Mouse (Mus musculus) cerebellum, adult 18-20 months (tissue): ENCODE data around the gene Slc25a15.

Experiments
- DNase-seq, 2 experiments: peaks; one replicate each; pipeline ENCODE4 v3.0.0; 2021

The Slc25a15 gene

DNA sequence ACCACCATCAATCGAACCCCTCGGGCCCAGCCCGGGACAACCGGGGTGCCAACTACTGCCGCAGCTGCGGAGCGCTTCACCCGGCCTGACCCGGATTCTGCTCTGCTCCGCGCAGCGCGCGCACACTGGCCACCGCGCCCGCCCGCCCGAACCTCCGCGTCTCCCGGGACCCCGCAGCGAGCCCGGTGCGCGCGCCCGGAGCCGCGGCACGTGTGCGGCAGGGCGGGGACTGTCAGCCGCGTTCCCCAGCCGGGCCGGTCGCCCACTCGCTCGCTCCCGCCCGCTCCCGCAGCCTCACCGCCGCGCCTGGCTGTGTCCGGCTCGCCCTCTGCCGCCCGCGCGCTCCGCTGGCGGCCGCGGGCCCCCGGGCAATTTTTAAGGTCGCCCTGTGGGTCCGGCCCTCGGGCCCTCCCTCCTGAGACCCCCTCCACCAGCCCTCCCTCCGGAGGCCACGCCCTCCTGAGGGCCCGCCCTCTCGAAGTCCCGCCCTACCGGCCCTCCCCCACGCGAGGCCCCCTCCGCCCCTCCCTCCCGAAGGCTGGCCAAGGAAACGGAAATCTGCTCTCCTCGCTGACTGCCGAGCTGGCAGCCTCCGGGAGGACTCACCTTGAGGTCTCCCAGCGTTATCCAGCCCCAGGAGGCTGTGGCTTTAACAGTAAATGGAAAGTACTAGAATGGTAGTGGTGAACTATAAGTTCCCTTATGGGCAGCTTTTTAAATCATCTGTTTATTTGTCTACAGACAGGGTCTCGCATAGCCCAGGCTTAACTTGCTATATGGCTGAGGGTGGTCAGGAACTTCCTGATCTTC, at the start of gene Slc25a15:
TSS of gene Slc25a15 (minus strand) at position 456 of the 810 bp plus-strand sequence.
- peak; percentile 88 to 92 for DNase-seq

DNA sequence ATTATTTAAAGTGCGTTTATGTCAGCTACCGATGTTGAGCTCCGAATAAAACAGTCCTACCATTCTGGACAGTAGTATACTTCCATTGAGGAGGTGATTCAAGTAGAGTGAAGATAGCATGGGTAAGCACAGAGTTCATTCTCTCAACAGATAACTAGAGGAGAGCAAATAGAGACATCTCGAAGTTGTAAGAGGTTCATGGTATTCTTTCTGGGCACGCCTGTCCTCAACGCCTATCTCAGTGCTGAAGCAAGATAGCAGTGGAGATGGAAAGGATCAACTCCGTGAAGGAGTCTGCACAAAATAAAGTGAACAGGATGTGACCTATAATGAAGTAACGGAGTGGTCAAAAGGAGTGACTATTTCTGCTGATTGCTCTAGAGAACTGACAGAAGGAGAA, 13.6 kb upstream of the Slc25a15 start:
- DNase-seq, result no peak

DNA sequence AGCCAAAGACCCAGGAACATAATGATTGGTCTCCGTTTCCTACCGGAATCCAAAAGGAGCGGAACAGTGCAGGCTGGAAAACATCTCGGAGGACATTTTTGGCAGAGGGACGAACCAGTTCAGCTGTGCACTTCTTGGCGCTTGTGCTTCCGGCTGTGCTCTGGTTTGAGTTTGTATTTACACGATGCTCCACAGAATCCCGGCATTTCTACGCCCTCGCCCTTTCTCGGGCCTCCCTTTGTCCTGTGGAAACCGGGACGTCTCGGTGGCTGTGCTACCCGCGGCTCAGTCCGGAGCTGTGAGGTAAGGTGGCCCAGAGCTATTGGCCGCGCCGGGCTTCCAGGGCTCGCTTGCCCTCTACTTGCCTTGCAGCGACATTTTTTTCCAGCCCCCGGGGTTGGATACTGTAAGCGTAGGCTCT, 12.9 kb upstream of the Slc25a15 start, which contains the start of gene Mrps31:
TSS of gene Mrps31 (plus strand) at position 80 of the 421 bp plus-strand sequence.
- peak; percentile 83 to 85 for DNase-seq

DNA sequence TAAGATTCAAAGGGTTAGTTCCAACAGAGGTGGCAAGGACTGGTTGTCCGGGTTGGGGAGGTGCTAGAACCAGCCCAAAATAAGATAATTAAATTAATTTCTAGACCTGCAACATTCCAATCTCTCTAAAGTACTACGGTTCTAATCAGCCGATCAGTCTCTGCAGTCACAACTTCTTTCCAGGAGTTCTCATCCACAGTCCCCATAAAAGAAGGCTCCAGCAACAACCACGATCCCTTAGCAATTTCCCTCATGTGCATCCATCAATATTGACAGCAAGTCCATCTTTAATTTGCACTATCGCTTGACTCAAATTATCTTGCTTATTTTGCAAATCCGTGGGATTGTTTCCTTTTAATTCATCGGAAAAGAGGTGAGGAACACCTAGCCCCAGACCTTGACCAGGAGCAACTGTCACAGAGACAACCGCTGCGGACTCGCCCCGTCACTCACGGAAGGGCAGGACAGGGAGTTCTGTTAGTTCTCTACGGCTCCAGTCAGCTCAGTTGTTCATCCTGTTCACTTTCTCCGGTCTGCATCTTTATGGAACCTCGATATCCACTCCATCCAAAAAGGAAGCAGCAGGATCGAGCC, 12.4 kb upstream of the Slc25a15 start:
- DNase-seq, result no peak

DNA sequence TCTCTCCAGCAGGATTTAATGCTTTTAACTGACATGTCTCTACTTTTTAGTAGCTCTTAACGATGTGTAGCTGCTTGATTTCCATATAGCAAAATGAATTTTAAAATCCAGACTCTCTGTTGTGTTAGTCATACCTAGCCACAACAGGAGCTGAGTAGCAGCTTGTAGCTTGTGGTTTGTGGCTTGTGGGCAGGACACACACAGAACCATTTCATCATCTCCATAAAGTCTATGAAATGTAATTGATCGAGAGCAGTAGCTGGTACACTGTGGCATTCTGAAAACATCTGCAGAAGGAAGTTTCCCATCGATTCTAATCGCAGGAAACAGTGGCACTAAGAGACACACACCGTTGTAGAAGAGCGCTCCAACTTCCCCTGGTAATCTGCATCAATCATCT, 7.3 kb upstream of the Slc25a15 start:
- no peak for DNase-seq

DNA sequence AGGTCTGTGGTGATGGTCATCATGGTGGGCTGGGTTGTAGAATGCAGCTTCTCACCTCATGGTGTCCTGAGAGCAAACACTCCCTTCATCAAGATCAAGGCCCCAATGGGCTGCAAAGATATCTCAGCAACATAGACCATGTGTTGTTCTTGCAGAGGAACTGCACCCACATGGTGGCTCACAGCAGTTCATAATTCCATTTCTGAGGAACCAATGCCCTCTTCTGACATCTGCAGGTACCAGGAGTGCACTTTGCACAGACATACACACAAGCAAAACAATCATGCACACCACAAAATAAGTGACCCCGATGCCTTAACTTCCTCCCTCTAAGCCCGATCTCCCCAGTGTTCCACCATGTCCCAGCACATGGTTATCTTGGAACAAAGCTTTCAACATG, 4.8 kb upstream of the Slc25a15 start:
- DNase-seq, result no peak

DNA sequence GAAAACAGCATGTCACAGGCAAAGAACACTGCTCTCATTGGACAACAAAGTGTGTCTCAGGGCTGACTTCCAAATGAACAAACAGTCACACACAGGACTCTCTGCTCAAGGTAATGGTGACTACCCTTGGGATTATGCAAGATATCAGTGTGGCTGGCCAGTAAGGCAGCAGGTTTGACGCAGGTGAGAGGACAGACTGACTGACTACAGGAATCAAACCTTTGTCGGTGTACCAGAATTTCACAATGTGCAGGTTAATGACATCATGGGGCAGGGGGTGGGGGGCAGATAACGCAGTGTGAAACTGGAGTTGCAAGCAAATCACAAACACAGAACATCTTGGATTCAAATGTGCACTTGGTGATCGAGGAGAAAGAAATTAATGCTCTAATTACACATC, 2.2 kb upstream of the Slc25a15 start:
- DNase-seq, result no peak

DNA sequence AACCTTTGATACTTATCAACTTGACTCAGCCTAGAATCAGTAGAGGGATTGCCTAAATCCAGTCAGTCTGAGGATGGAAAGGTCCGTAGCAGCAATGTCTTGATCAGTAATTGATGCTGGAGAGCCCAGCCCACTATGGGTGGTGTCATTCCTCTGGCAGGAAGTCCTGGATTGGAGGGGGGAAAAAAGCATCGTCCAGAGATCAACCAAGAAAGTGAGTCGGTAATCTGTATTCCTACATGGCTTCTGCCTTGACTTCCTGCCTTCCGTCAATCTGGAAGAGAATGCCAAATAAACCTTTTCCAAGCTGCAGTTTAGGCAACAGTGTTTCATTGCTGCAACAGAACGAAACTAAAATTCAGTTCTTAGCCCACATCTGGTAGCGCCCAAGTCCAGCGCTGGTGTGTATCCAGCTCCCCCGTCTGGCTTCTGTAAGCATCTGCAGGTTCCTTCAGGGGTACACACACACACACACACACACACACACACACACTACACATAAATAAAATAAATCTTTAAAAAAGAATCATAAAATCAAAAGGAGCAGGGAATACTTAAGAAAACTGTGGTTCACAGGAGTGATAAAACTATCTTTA, 986 bp upstream of the Slc25a15 start:
- peak in 1 of 2 experiments; percentile 19 for DNase-seq

DNA sequence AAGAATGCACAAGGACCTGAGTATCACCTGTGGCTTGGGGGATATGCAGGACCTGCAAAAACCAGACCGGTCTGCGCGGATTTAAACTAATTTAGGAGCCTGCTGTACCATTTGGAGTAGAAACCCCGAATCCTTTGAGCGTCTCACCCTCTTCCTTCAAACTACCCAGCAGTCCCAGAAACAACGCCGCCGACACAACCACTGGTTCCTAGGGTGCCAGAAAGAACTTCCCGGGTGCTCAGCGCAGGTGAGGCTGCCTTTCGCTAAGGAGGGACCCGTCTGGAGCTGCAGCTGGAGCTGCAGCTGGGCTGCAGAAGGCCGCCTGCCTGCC, 621 bp downstream of the Slc25a15 start:
- no peak for DNase-seq

DNA sequence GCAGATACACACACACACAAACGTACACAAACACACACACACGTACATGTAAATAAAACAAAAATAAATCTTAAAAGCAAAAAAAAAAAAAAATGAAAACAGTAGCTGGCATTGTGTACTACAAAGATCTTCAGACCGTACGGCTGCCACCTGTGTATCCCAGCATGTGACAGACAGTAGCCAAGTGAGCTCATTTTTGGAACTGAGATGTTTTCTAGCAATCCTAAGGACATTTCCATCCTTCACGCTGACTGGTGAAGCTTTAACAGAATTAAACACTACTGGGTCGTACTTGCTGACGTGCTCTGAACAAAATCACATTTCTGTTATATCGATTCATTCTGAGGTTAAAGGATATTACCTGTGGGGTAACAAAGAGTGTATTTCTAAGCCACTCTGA, 3.1 kb downstream of the Slc25a15 start:
- peak; percentile 50 to 57 for DNase-seq

DNA sequence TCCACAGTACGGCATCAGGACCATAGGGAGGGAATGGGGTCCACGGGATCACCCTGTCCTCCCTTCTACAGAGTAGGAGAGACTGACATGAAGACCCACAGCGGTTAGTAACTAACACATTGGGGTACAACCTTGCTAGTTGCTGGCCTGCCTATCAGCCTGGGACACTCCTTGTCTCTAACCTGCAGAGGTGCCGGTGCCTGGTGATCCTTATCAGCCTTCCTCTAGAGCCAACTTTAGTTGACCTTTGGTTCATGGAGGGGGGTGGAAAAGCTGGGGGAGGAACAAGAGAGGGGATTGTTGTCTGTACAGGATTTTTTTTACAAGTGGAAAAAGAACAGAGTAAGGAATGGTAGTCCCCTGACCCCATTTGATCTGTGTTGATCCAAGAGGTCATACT, 3.9 kb downstream of the Slc25a15 start:
- no peak for DNase-seq

DNA sequence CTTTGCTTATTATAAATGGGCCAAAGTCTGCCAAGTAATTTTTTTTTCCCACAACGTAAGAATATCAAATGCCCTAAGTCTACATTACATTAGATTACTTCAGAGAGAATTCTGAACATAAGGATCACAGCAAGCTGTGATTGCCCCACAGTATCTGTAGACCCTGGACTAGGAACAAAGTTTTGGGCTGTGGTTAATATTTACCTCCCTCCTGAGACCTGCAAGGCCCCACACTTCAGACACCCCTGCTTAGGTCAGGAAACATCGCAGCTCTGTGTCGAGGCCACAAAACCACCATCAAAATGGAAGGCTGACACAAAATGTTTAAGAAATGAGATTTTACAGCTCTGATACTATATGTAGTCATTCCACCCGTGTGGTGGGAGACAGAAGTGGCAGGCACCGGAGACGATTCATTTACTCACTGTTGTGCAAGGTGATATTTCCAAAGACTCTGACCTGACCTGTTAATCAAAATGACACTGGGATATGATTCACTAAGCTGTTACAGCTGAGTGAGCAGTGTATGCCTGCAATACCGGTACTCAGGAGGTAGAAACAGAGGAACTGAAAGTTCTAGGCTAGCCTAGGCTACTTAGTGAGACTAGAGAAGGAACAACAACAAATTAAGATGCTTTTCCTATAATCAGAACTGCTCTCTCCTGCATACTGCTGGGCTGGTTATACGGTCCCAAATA, 7.5 kb downstream of the Slc25a15 start:
- DNase-seq, result no peak

DNA sequence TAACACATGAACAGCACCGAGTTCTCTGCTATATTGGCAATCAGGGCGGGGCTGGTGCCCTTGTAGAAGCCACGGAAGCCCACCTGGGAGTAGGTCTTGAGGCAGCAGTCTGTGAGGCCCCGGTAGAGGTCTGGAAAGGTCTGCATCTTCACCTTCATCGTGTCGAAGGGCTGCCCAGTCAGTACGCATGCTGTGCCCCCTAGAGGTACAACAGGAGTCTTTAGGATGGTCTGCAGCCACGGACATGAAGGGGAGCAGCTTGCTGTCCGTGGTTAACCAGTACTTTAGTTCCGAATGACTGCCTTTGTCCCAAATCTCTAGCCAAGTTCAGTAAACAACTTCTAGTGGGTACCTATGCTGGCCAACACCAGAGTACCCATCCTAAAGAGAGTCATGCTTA, 8.5 kb downstream of the Slc25a15 start:
- DNase-seq, result no peak

DNA sequence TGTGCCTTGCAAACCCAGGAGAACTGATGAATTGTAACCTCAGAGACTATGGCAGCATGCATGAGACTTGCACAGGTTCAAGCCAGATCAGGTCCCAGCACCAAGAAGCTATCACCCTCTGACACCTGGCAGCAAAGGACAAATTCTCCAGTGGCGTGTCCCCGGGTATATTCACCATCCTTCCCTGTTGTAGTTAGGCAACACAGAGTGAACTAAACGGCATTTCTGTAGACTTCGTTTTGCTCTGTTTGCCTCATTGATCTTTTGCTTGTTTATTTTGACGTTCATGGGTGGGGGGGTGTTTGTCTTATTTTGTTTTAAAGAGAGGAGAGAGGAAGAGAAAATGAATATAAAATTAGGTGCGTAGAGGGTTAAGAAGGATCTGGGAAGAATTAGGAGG, 13.2 kb downstream of the Slc25a15 start:
- DNase-seq, result no peak

DNA sequence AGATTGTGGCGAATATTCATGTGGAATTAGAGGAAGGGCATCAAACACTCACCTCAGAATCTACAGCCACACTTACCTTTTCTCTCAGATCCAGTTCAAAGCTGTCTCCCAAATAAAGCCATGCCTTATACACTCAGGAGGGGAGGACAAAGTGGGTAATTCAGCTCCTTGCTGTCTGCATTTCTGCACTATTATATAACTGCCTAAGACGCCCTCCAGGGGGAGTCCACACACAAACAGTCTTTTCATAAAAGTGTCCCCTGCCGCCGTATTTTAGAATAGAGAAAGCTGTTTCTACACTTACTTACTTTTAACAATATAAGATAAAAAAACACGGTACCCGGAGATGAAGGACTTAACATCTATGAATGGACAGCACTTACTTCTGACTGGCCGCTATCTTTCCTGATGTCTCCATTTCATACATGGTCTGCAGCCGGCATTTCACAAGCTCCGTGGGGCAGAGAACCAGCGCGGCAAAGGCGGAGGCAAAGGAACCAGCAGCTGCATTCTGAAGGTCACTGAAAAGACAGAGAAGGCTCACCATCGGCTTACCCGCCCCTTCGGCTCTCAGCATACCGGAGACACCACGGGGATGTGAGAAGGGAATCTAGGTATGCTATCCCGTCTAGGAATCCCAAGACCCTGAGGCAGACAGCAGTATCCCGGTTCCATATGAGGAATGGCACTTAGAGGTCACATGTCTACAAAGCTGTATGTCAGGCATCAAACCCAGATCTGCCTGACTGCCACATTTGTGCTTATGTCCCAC, 15.4 kb downstream of the Slc25a15 start:
- DNase-seq, result no peak

DNA sequence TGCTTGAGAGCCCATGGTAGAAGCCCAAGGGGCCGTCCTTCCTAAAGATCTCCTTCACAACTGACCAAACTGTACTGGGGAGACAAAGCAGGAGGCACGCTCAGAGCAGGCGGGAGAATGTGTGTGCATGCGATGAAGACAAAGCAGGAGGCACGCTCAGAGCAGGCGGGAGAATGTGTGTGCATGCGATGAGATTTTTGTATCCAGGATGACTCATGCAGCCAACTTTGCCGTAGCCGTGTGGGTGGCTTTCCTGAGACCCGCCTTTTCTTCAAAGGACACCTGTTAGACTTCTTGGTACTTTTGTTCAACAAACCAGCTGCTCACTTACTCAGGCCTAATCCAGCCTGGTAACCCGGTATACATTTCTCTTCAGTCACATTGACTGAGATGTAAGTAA, 17.5 kb downstream of the Slc25a15 start:
- DNase-seq, result no peak

DNA sequence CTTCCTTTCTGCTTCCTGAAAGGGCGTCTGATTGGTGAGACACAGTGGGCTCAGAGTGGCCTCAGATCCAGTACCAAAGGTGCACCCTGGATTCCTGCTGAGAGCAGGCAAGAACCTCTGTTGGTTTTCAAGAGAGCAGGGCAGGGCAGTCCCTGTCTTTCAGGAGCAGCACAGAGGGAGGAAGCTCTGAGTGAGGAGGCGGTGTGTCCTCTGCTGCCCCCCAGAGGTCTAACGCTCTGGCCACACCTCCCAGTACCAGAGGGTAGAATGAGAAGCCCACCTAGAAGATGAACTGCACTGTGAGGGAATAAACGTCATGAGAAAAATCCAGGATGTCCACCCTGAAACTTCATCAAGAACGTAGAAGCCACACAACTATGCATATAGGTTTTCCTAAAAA, 21.5 kb downstream of the Slc25a15 start:
- no peak for DNase-seq

DNA sequence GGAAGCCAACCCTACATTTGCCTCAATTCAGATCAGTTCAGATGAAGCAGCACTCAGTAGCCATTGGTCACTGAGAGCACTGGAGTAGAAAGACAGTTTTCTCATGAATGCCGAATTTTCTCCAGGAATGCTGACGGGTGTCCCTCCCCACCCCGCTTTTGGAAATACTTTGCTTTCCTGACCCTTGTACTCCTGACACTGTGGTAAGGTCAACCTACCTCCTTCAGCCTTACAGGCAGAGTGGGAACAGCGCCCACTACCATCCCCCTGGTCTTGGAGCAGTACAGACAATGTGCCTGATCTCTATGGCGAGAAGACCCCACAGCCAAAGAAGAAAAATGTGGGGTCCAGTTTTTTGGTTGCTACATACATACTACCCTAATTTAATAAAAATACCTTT, 22.1 kb downstream of the Slc25a15 start:
- no peak for DNase-seq

DNA sequence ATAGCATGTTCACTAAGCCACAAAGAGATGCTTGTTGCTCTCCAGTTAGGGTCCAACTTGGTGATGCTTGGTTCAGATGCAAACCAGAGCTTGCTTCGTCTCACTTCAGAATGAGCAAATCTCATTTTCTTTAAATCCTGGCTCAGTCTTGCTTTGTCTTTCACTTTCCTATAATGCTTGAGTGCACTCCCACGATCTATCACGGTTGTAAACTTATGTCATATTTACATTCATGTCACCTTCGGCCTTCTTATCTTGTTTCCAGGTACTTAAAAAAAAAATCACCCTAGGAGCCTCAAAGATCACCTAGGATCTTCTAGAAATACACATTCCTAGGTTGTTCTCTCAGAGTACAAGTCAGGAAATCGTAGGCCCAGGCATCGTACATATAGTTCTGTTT, 38.5 kb downstream of the Slc25a15 start:
- DNase-seq, result no peak

DNA sequence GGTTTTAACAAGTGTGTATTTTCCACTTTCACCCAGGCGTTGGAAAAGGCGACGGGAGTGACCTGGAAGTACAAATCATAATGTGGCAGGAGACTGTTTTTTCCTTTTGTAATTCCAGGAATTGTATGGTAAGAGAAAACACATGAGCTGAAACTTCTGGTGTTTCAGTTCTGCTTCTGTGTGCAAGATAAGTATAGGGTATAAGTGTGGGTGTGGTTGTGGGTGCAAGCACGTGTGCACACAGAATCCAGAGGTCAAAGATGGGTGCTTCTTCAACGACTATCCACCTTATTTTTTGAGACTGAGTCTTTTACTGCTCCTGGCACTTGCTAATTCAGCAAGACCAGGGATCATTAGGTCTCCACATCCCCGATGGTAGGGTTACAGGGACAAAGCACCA, 39.0 kb downstream of the Slc25a15 start:
- no peak for DNase-seq

DNA sequence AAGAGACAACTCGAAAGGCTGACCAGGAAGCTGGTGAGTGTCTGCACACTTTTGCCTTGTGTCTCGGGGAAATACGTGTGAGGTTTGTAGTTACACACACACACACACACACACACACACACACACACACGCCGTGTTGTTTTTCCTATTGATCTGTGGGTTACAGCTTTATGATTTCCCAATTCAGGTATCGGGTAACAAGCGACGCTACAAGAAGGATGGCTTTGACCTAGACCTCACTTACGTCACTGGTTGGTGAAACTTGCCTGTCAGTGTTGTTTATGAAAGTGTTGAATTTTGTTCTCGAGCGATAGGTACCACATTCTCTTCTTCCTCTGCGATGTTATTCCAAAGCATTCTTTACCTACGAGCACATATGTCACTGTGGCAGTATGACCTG, 63.0 kb downstream of the Slc25a15 start:
- DNase-seq, result no peak
